Mouse (Mus musculus) cerebellum, adult 2 months (tissue): Measurements from ENCODE around the gene Cnih3.

Experiments
- CTCF ChIP-seq: fragments of 200-500 bp; IDR thresholded peaks from 2 replicates; pipeline ENCODE4 v1.5.1; 2011; ENCODE audit warnings: low read depth, mild to moderate bottlenecking, control low read depth, low read length, moderate library complexity, borderline replicate concordance; ENCODE audit not compliant: insufficient read depth
- POLR2A ChIP-seq: fragments of 200-500 bp; IDR thresholded peaks from 2 replicates; pipeline ENCODE4 v1.6.1; 2011; ENCODE audit warnings: low read length, control low read depth, borderline replicate concordance; ENCODE audit not compliant: insufficient read depth

DNA sequence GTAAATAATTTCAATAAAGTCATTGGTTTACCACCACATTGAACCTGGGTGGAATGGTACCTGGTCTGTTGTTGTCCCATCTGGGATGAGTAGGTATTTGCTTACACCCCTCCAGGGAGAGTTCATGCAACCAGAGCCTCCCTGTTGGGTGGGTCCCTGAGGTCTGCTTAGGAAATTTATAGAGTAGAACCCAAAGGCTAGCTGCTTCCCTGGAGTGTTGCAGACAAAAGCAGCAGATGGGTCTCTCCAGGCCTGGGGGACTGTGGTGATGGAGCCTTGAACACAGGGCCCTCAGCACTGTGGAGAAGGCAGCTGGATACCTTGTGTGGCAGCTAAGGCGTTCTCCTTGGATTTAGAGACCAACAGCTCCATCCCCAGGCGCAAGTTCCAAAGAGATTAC, 40.1 kb downstream of the Cnih3 start:
- no peak for TF ChIP-seq CTCF
- no peak for TF ChIP-seq POLR2A
